Mouse (Mus musculus) testis, adult 2 months (tissue): Measurements from ENCODE around the gene Tmem245. TPM values are rescaled to one million over a fixed set of nuclear protein-coding genes. Genes with fewer than 3 reads are reported as not detected.

Experiments
- H3K27ac ChIP-seq: fragments of 200-500 bp; 2 replicates; pipeline ENCODE4 v1.5.1; 2012; ENCODE audit warnings: low read depth, low read length; ENCODE audit not compliant: control insufficient read depth, insufficient read depth
- H3K27me3 ChIP-seq: fragments of 200-500 bp; 2 replicates; pipeline ENCODE4 v1.6.1; 2012; ENCODE audit warnings: mild to moderate bottlenecking, low read length, moderate library complexity; ENCODE audit not compliant: control insufficient read depth, insufficient read depth
- H3K36me3 ChIP-seq: fragments of 200-500 bp; 2 replicates; pipeline ENCODE4 v1.6.1; 2012; ENCODE audit warnings: mild to moderate bottlenecking, low read length; ENCODE audit not compliant: control insufficient read depth, insufficient read depth
- H3K4me1 ChIP-seq: fragments of 200-500 bp; 2 replicates; pipeline ENCODE4 v1.6.1; 2012; ENCODE audit warnings: low read length; ENCODE audit not compliant: control insufficient read depth, insufficient read depth
- H3K4me3 ChIP-seq: fragments of 200-500 bp; 2 replicates; pipeline ENCODE4 v1.5.1; 2012; ENCODE audit warnings: low read depth, mild to moderate bottlenecking, low read length, moderate library complexity, mixed read lengths; ENCODE audit not compliant: control insufficient read depth
- CTCF ChIP-seq: fragments of 200-500 bp; IDR thresholded peaks from 2 replicates; pipeline ENCODE4 v1.5.1; 2012; ENCODE audit warnings: low read depth, mild to moderate bottlenecking, inconsistent platforms, low read length, moderate library complexity; ENCODE audit not compliant: control insufficient read depth, insufficient read depth, insufficient replicate concordance
- POLR2A ChIP-seq: fragments of 200-500 bp; IDR thresholded peaks from 2 replicates; pipeline ENCODE4 v1.6.1; 2012; ENCODE audit warnings: low read depth, mild to moderate bottlenecking, inconsistent platforms, low read length, moderate library complexity; ENCODE audit not compliant: control insufficient read depth
- polyA plus RNA-seq: library from polyadenylated mRNA; depleted of rRNA; stranded (reverse); fragments of >200 nt; gene quantifications from 2 replicates; pipeline ENCODE4 v1.2.3, GENCODE M21; 2012; rRNA removed

Gene Tmem245
- 3.1 and 3.9 TPM in 2 replicates for polyA plus RNA-seq

- H3K4me1 ChIP-seq = peaks cover 6% of the 10 kb centered on the region
- no peaks in the 10 kb centered on the region for H3K36me3 ChIP-seq
- H3K27me3 ChIP-seq = no peaks in the 10 kb centered on the region
- H3K4me3 ChIP-seq = peak within 1 kb of the TSS; percentile 91
- TF ChIP-seq CTCF (no peak), POLR2A (peak; percentile 55)
- peak within 1 kb of the TSS; percentile 73 for H3K27ac ChIP-seq
Observed at GRCm38 (mm10) chr4:56946641-56947640, at the start of gene Tmem245. Gene Tmem245, minus strand, starts transcription at chr4:56947437.

GRCm38 (mm10) chr4:56993331-56993730 is 46.1 kb upstream of the Tmem245 start:
- H3K27ac ChIP-seq = no peak overlapping the region
- H3K36me3 ChIP-seq = no peaks in the 10 kb centered on the region

GRCm38 (mm10) chr4:56991951-56992350 is 44.7 kb upstream of the Tmem245 start:
- H3K4me1 ChIP-seq = peaks cover 3% of the 10 kb centered on the region
- no peak overlapping the region for H3K4me3 ChIP-seq
- no peaks in the 10 kb centered on the region for H3K36me3 ChIP-seq
- H3K27me3 ChIP-seq = no peaks in the 10 kb centered on the region
- no peak overlapping the region for H3K27ac ChIP-seq
- TF ChIP-seq POLR2A (no peak), CTCF (no peak)

More at GRCm38 (mm10) chr4:56993331-56993730, 46.1 kb upstream of the Tmem245 start:
- H3K4me1 ChIP-seq = peaks cover 3% of the 10 kb centered on the region
- H3K4me3 ChIP-seq = no peak overlapping the region
- no peaks in the 10 kb centered on the region for H3K27me3 ChIP-seq
- TF ChIP-seq POLR2A = no peak
- no peak for TF ChIP-seq CTCF

GRCm38 (mm10) chr4:56990215-56990584 is 43.0 kb upstream of the Tmem245 start, which contains the start of gene Frrs1l:
Gene Frrs1l, minus strand, starts transcription at chr4:56990391.
- TF ChIP-seq CTCF (no peak), POLR2A (no peak)
- H3K27ac ChIP-seq = no peak within 1 kb of the TSS
- peaks cover 3% of the 10 kb centered on the region for H3K4me1 ChIP-seq
- no peaks in the 10 kb centered on the region for H3K36me3 ChIP-seq
- H3K4me3 ChIP-seq = peak within 1 kb of the TSS; percentile 82
- H3K27me3 ChIP-seq = no peaks in the 10 kb centered on the region

GRCm38 (mm10) chr4:56989431-56990214 is 42.4 kb upstream of the Tmem245 start:
- TF ChIP-seq CTCF (no peak), POLR2A (no peak)
- peaks cover 3% of the 10 kb centered on the region for H3K4me1 ChIP-seq
- peak overlapping the region; percentile 82 for H3K4me3 ChIP-seq
- H3K36me3 ChIP-seq = no peaks in the 10 kb centered on the region
- no peak overlapping the region for H3K27ac ChIP-seq
- no peaks in the 10 kb centered on the region for H3K27me3 ChIP-seq

GRCm38 (mm10) chr4:56965586-56966179 is 18.4 kb upstream of the Tmem245 start:
- Histone ChIP-seq H3K27me3 (no peaks in the 10 kb centered on the region), H3K27ac (no peak overlapping the region), H3K4me1 (no peaks in the 10 kb centered on the region), H3K36me3 (no peaks in the 10 kb centered on the region), H3K4me3 (no peak overlapping the region)
- TF ChIP-seq POLR2A (no peak), CTCF (no peak)
